Mouse (Mus musculus) WW6 (cell line): ENCODE measurements at regions not wholly inside any gene's neighbourhood (a gene's known extent, or its start where the extent isn't known, plus 50 kb on each side); places are given as distances from the start of the nearest gene placed in this dataset.
"Not testable (repeated sequence)": the region's sequence is repeated elsewhere in the genome, so short reads cannot be mapped to it uniquely, and the experiment has no call there.

ENCODE experiments used
- DNase-seq: peaks from one replicate; pipeline ENCODE4 v3.0.0-alpha.2; 2013; ENCODE audit warnings: low read depth, low spot score

DNA sequence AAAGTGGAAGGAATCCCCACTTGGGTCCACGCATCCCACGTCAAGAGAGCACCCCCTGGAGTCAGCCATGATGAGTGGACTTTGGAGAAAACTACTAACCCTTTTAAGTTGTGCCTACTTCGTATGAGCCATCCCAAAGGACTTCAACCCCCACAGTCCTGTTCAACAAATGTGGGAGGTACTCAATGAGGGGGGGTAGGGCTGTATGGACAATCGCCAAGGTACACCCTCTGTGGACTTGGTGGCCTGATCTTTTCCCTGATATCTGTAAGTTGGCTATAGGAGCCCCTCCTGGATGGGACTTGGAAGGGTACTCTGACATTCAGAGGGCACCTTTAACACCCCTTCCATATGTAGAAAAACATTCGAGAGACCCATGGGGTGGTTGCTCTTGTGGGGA lies 256.5 kb upstream of the Olfr161 start:
- not testable (repeated sequence) for DNase-seq

DNA sequence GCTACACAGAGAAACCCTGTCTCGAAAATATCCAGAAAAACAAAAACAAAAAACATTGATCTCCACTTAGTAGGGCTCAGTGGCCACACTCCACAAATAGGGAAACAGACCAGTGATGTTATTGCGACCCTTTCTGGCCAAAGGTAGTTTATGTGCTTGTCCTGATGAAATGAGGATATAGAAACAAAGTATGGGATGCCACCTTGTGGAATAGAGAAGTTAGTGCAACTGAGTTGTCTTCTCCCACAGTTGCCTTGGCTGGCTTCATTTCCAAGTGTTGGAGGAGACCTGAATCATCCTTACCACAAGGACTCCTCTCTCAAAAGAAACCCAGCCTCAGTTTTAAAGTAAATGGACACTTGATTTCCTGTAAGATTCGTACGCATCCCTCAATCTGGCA lies 247.5 kb upstream of the Olfr161 start:
- DNase-seq, result not testable (repeated sequence)

DNA sequence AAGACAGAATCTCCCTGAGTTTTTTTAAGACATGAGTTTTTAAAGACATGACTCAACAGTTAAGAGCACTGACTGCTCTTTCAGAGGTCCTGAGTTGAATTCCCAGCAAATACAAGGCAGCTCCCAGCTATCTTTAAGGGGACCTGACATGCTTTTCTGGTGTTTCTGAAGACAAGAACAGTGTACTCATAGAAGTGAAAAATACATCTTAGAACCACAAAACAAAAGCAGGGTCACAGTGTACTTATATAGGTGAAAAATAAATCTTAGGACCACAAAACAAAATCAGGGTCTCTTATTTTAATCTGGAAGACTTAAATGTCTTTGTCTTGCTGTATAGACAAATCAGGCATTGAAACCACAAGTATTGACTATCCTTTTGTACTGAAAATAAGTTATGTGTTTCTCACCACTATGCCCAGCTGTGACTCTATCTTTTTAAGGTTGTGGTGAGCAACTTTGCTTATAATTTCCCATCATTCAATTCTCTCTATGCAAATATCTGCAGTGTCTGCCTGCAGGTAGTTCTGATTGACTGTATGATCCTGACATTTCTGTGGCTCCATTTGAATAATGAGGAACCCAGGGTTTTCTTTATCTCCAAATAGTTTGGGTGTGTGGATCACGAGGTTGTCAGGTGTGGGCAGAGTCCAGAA lies 246.0 kb upstream of the Olfr161 start:
- not testable (repeated sequence) for DNase-seq

DNA sequence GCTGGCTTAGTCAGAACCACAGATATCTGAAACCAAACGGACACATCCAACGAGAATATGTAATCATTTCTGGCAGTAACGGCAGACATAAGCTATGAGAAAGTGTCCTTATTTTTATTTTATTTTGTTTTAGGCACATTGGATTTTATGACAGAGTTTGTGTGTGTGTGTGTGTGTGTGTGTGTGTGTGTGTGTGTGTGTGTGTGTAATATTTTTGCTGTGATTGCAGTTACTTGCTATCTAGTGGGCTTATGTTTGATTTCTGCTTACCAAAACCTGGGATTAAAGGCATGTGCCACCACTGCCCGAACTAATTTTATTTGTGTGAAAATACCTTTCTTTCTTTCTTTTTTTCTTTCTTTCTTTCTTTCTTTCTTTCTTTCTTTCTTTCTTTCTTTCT lies 241.5 kb upstream of the Olfr161 start:
- not testable (repeated sequence) for DNase-seq

DNA sequence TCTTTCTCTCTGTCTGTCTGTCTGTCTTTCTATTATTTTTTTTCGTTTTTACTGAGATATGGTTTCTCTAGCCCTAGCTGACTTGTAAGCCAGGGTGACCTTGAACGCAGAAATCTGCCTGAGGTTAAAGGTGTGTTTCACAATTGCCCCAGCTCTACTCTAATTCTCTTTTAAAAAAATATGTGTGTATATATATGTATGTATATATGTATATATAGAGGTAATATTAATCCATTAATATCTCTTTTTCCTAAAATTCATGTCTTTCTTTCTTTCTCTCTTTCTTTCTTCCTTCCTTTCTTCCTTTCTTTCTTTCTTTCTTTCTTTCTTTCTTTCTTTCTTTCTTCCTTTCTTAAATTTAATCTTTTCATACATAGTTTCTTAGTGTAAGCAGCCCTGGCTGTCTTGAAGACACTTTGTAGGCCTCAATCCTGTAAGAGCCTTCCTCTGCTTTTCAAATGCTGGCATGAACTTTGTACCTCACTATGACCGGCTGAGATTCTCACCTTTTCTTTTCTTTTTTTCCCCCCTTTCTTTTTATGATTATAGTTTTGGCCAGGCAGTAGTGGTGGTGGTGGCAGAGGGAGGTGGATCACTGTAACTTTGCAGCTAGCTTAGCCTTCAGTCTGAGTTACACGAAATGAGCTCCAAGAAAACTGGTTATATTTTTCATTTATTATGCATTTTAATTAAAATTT lies 240.8 kb upstream of the Olfr161 start:
- DNase-seq, result not testable (repeated sequence)

DNA sequence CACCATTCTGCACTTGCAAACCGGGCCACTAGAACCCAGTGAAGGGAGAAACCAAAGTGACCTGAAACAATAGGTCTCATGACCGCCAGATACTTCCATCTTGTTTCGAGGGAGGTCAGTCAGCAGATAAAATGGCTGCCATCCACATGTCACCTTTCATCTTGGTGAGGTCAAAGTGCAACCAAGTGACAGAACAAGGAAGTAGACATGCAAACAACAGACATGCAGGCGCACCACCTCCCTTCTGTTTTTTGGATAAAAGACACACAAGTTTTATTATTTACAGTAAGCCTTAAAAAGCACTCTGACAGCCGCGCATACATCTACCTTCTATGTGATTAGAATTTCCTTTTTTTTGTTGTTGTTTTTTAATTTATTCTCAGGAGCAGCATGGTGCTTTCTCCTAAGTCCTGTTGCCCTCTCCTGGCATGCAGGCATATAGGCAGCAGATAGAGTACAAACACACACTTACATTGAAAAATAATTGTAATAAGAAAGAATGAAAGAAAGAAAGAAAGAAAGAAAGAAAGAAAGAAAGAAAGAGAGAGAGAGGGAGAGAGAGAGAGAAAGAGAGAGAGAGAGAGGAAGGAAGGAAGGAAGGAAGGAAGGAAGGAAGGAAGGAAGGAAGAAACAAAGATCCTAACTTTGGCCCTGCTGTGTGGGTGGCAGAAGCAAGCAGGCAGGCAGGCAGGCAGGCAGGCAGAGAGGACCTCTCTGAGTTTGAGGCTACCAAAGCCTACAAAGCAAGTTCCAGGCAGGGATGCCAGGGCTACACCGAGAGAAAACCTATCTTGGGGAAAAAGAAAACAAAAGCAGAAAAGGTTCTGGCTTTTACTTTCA lies 240.0 kb upstream of the Olfr161 start:
- DNase-seq, result peak; percentile 97

DNA sequence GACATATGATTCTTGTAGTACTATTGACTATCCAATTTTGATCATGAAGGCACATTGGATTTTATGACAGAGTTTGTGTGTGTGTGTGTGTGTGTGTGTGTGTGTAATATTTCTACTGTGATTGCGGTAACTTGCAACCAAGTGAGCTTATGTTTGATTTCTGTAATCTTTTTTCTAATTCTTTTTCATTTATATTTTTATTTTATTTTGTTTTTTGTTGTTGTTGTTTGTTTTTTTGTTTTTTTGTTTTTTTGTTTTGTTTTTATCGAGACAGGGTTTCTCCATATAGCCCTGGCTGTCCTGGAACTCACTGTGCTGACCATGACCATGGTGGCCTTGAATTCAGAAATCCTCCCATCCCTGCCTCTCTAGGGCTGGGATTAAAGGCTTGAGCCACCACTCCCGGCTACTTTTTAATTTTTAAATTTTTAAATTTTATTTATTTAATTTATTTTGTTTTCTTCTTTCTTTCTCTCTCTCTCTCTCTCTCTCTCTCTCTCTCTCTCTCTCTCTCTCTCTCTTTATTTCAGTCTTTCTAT lies 239.3 kb upstream of the Olfr161 start:
- DNase-seq, result not testable (repeated sequence)
